Mouse (Mus musculus) CH12.LX (cell line): ENCODE measurements around the gene Cx3cr1. TPM values are rescaled to one million over a fixed set of nuclear protein-coding genes. Genes with fewer than 3 reads are reported as not detected.

Experiments used
- DNase-seq: peaks from one replicate; pipeline ENCODE4 v3.0.0-alpha.2; 2013; ENCODE audit errors: extremely low read depth
- H3K27ac ChIP-seq: 2 replicates; pipeline ENCODE4 v1.5.1; 2012; ENCODE audit warnings: low read depth, mild to moderate bottlenecking, control low read depth, moderate library complexity; ENCODE audit not compliant: insufficient read depth
- H3K27me3 ChIP-seq: replicated peaks from 2 replicates; pipeline ENCODE3; 2012; ENCODE audit warnings: inconsistent platforms
- H3K36me3 ChIP-seq, 2 experiments: replicated peaks in 1 of 2; 2 replicates each; pipeline versions ENCODE3 to v1.6.1; 2012; ENCODE audit warnings: inconsistent platforms in 1 of 2, low read length in 1 of 2, mild to moderate bottlenecking in 1 of 2, mixed read lengths in 1 of 2, moderate library complexity in 1 of 2; ENCODE audit not compliant: control insufficient read depth in 1 of 2, insufficient read depth in 1 of 2
- H3K4me1 ChIP-seq, 2 experiments: 2 replicates each; pipeline ENCODE4 v1.6.1; 2012; ENCODE audit warnings: inconsistent platforms in 1 of 2, moderate library complexity in 1 of 2; ENCODE audit not compliant: insufficient read depth in 2 of 2, control insufficient read depth in 1 of 2
- H3K4me2 ChIP-seq: 2 replicates; pipeline ENCODE4 v1.6.1; 2012; ENCODE audit warnings: low read depth, mild to moderate bottlenecking, control low read depth; ENCODE audit not compliant: poor library complexity, insufficient read depth, severe bottlenecking
- H3K4me3 ChIP-seq, 3 experiments: fragments of 150-350 bp in 1 of 3; sonication (generic) in 1 of 3; replicated peaks in 1 of 3; 2 replicates each; pipeline versions ENCODE3 to v1.5.1; 2011 to 2012; ENCODE audit warnings: low read depth in 2 of 3, low read length in 2 of 3, mild to moderate bottlenecking in 2 of 3, moderate library complexity in 2 of 3, control low read depth in 1 of 3, improper control_type of control experiment in 1 of 3, inconsistent platforms in 1 of 3, mixed read lengths in 1 of 3; ENCODE audit not compliant: poor library complexity in 1 of 3
- H3K79me2 ChIP-seq: replicated peaks from 2 replicates; pipeline ENCODE4 v1.6.1; 2012; ENCODE audit warnings: mild to moderate bottlenecking, moderate library complexity; ENCODE audit not compliant: control insufficient read depth, poor library complexity, insufficient read depth, severe bottlenecking; ENCODE audit errors: extremely low read depth
- H3K9ac ChIP-seq: 2 replicates; pipeline ENCODE4 v1.6.1; 2012; ENCODE audit warnings: low read depth, mild to moderate bottlenecking, control low read depth, moderate library complexity; ENCODE audit not compliant: insufficient read depth
- H3K9me3 ChIP-seq: replicated peaks from 2 replicates; pipeline ENCODE3; 2012; ENCODE audit warnings: low read length, inconsistent platforms, mixed read lengths
- CHD1 ChIP-seq: IDR thresholded peaks from 2 replicates; pipeline ENCODE4 v1.6.1; 2012; ENCODE audit warnings: low read depth, low read length, improper control_type of control experiment, inconsistent platforms
- CHD2 ChIP-seq: IDR thresholded peaks from 2 replicates; pipeline ENCODE4 v1.6.1; 2011; ENCODE audit warnings: low read length, improper control_type of control experiment
- CTCF ChIP-seq, 2 experiments: IDR thresholded peaks in 1 of 2; conservative IDR thresholded peaks in 1 of 2; 2 replicates each; pipeline ENCODE4 v1.5.1; 2011 to 2012; ENCODE audit warnings: low read depth in 2 of 2, low read length in 2 of 2, improper control_type of control experiment in 1 of 2, inconsistent platforms in 1 of 2, mild to moderate bottlenecking in 1 of 2, moderate library complexity in 1 of 2
- E2F4 ChIP-seq: IDR thresholded peaks from 2 replicates; pipeline ENCODE4 v1.6.1; 2011; ENCODE audit warnings: low read depth, low read length, improper control_type of control experiment; ENCODE audit not compliant: insufficient replicate concordance
- ELF1 ChIP-seq: IDR thresholded peaks from 2 replicates; pipeline ENCODE4 v1.6.1; 2014; ENCODE audit warnings: low read depth, mild to moderate bottlenecking, inconsistent platforms, low read length, improper control_type of control experiment
- ETS1 ChIP-seq: conservative IDR thresholded peaks from 2 replicates; pipeline ENCODE4 v1.6.1; 2012; ENCODE audit warnings: low read depth, mild to moderate bottlenecking, inconsistent platforms, low read length, improper control_type of control experiment, moderate library complexity
- GABPA ChIP-seq: IDR thresholded peaks from 2 replicates; pipeline ENCODE4 v1.6.1; 2012; ENCODE audit warnings: low read depth, low read length, improper control_type of control experiment, inconsistent platforms; ENCODE audit not compliant: insufficient replicate concordance
- IRF4 ChIP-seq: IDR thresholded peaks from 2 replicates; pipeline ENCODE4 v1.6.1; 2014; ENCODE audit warnings: low read depth, mild to moderate bottlenecking, inconsistent platforms, low read length, improper control_type of control experiment
- JUN ChIP-seq: IDR thresholded peaks from 2 replicates; pipeline ENCODE4 v1.6.1; 2011; ENCODE audit warnings: low read depth, mild to moderate bottlenecking, low read length, improper control_type of control experiment, moderate library complexity; ENCODE audit not compliant: insufficient read depth
- JUND ChIP-seq: conservative IDR thresholded peaks from 2 replicates; pipeline ENCODE4 v1.6.1; 2011; ENCODE audit warnings: low read depth, low read length, improper control_type of control experiment
- MAFK ChIP-seq: IDR thresholded peaks from 2 replicates; pipeline ENCODE4 v1.6.1; 2011; ENCODE audit warnings: low read length, improper control_type of control experiment; ENCODE audit not compliant: insufficient replicate concordance
- MYC ChIP-seq: IDR thresholded peaks from 2 replicates; pipeline ENCODE4 v1.6.1; 2011; ENCODE audit warnings: low read depth, mild to moderate bottlenecking, improper control_type of control experiment, low read length
- PAX5 ChIP-seq: IDR thresholded peaks from 2 replicates; pipeline ENCODE4 v1.6.1; 2012; ENCODE audit warnings: low read length, inconsistent platforms, mixed read lengths
- POLR2AphosphoS2 ChIP-seq: IDR thresholded peaks from 2 replicates; pipeline ENCODE4 v1.6.1; 2011; ENCODE audit warnings: low read depth, low read length, improper control_type of control experiment
- RCOR1 ChIP-seq: conservative IDR thresholded peaks from 2 replicates; pipeline ENCODE4 v1.6.1; 2012; ENCODE audit warnings: low read depth, mild to moderate bottlenecking, inconsistent platforms, low read length, improper control_type of control experiment
- SMC3 ChIP-seq: IDR thresholded peaks from 2 replicates; pipeline ENCODE4 v1.6.1; 2011; ENCODE audit warnings: low read depth, low read length, improper control_type of control experiment
- TBP ChIP-seq: conservative IDR thresholded peaks from 2 replicates; pipeline ENCODE4 v1.6.1; 2011; ENCODE audit warnings: low read depth, low read length, improper control_type of control experiment
- ZC3H11A ChIP-seq: IDR thresholded peaks from 2 replicates; pipeline ENCODE4 v1.6.1; 2012; ENCODE audit warnings: low read depth, mild to moderate bottlenecking, inconsistent platforms, low read length, improper control_type of control experiment
- ZKSCAN1 ChIP-seq: IDR thresholded peaks from 2 replicates; pipeline ENCODE4 v1.6.1; 2012; ENCODE audit warnings: low read depth, inconsistent platforms, low read length, improper control_type of control experiment, borderline replicate concordance
- ZMIZ1 ChIP-seq: IDR thresholded peaks from 2 replicates; pipeline ENCODE4 v1.6.1; 2012; ENCODE audit warnings: low read depth, mild to moderate bottlenecking, inconsistent platforms, low read length, improper control_type of control experiment
- ZNF384 ChIP-seq: IDR thresholded peaks from 2 replicates; pipeline ENCODE4 v1.6.1; 2012; ENCODE audit warnings: low read depth, low read length, improper control_type of control experiment, inconsistent platforms
- dilution Hi-C: fragments of 300-500 bp; cut with MboI; formaldehyde crosslinking; loops from 2 replicates; pipeline ENCODE4 v1.14.3; 2020; ENCODE audit warnings: low sequenced_read_pairs; ENCODE audit not compliant: extremely low pct_unique_long_range_greater_than_20kb, extremely low pct_ligation_motif_present
- in situ Hi-C: fragments of 300-500 bp; cut with MboI; formaldehyde crosslinking; loops from 3 replicates; pipeline ENCODE4 v1.14.3; 2019; ENCODE audit warnings: low sequenced_read_pairs, low pct_ligation_motif_present, low pct_unique_long_range_greater_than_20kb, mixed read lengths
- polyA plus RNA-seq: library from polyadenylated mRNA; unstranded; fragments of >175 nt; gene quantifications from 2 replicates; pipeline ENCODE4 v1.2.1, GENCODE M21; 2012; ENCODE audit warnings: low read depth; ENCODE audit not compliant: insufficient read length
- total RNA-seq, 2 experiments: library from RNA; depleted of rRNA; stranded (reverse); fragments of 300-350 nt in 1 of 2; fragments of >200 nt in 1 of 2; gene quantifications; 2 replicates each; pipeline ENCODE4 v1.2.3; 2012 to 2014

Gene Cx3cr1
- total and polyA plus RNA-seq, 3 experiments: 0.06 TPM; not detected in 2

DNA sequence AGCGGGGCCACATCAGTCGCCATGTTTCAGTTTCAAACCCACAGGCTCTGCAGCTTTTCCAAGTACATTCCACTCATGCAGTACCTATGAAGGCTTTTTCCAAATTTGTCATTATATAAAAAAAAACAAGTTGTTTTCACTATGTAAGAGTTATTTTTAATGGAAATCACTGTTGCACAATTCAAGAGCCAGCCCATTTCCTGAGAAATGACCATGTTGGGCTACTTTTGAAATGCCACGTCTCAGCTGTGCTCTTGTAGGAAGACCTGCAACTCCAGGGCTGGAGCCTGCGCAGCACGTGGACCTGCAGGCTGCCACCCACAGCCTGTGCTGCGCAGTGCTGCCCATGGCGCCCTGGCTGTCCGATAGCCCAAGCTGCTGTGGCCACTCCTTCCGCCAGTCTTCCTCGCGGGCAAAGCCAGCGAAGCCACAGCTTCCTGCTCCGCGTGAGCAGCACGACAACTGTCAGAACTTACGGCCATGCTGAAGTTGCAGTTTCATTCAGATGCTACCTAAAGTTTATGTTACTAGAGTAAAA, 144.5 kb downstream of the Cx3cr1 start:
- Histone ChIP-seq H3K79me2 (no peaks in the 10 kb centered on the region), H3K9ac (no peak overlapping the region), H3K27me3 (no peaks in the 10 kb centered on the region), H3K4me2 (no peak overlapping the region), H3K36me3 (peaks cover 83 to 97% of the 10 kb centered on the region in 2 experiments), H3K4me1 (peaks cover 14 to 42% of the 10 kb centered on the region in 2 experiments), H3K27ac (no peak overlapping the region), H3K9me3 (no peaks in the 10 kb centered on the region), H3K4me3 (no peak overlapping the region)
- dilution Hi-C loops (no loop called here), in situ Hi-C loops (no loop called here)
- no peak for TF ChIP-seq CHD2
- no peak for TF ChIP-seq ZNF384
- no peak for TF ChIP-seq CTCF (conservative IDR thresholded peaks at IDR 0.05 in 1 of 2, IDR thresholded peaks at IDR 0.05 in 1 of 2; ENCODE audit: low read depth in 2 of 2, low read length in 2 of 2)
- no peak for TF ChIP-seq GABPA
- no peak for TF ChIP-seq SMC3
- TF ChIP-seq IRF4: no peak
- TF ChIP-seq MAFK: no peak
- TF ChIP-seq JUN: no peak
- TF ChIP-seq JUND: no peak
- no peak for TF ChIP-seq MYC
- TF ChIP-seq POLR2AphosphoS2: no peak
- TF ChIP-seq ELF1: no peak
- TF ChIP-seq, all 38 proteins: peak for 0
- no peak for DNase-seq

DNA sequence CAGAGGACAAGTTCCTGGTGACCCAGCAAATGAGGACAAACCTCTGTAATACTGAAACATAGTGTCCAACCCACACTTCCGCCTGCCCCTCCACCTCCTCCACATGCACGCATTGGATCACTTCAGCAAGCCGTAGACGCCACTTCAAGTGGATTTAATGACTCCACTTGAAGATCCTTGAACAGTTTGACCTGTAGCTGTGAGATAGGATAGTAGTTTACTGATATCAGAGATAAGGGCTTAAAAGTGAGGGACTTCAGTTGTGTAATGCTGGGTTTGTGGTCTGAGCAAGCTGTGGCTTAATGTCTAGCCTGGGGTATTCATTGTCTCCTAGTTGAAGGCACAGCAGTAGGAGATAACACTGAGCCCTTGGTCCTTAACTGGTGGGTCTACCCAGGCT, 146.2 kb downstream of the Cx3cr1 start:
- dilution Hi-C loops: no loop called here
- TF ChIP-seq ZMIZ1 (no peak), E2F4 (no peak), CHD1 (no peak), ELF1 (no peak), ETS1 (no peak), TBP (no peak), ZC3H11A (no peak), ZKSCAN1 (no peak), JUND (no peak), RCOR1 (no peak), PAX5 (no peak), ZNF384 (no peak)

More for the DNA sequence above, 146.2 kb downstream of the Cx3cr1 start:
- no peak for DNase-seq
- Histone ChIP-seq H3K36me3 (peaks cover 82 to 96% of the 10 kb centered on the region in 2 experiments), H3K9me3 (no peaks in the 10 kb centered on the region), H3K4me2 (no peak overlapping the region), H3K4me1 (peaks cover 14 to 28% of the 10 kb centered on the region in 2 experiments), H3K4me3 (no peak overlapping the region), H3K27ac (no peak overlapping the region), H3K79me2 (no peaks in the 10 kb centered on the region), H3K9ac (no peak overlapping the region), H3K27me3 (no peaks in the 10 kb centered on the region)
- in situ Hi-C loops: no loop called here
